Mouse (Mus musculus) heart, postnatal 4 days (tissue): ENCODE results near the gene Cct3. TPM values are rescaled to one million over a fixed set of nuclear protein-coding genes. Genes with fewer than 3 reads are reported as not detected.
"Not testable (repeated sequence)": the region's sequence is repeated elsewhere in the genome, so short reads cannot be mapped to it uniquely, and the experiment has no call there.

ENCODE experiments used
- DNase-seq: peaks from one replicate; pipeline ENCODE4 v3.0.0; 2021
- total RNA-seq, 2 experiments: library from RNA; stranded (reverse); gene quantifications; 2 replicates each; pipeline ENCODE4 v1.2.3; 2021

The Cct3 gene
- total RNA-seq, 2 experiments from 2014 or later, result 257 TPM

GRCm38 (mm10) chr3:88361612-88362313 lies 64.8 kb downstream of the Cct3 start:
- no peak for DNase-seq

GRCm38 (mm10) chr3:88363700-88364099 lies 66.8 kb downstream of the Cct3 start:
- DNase-seq, result no peak

- peak; percentile 84 for DNase-seq
These were observed 67.4 kb downstream of the Cct3 start, which contains the start of gene Paqr6 for GRCm38 (mm10) chr3:88364337-88364736. TSS of gene Paqr6 (plus strand) at chr3:88364584.

GRCm38 (mm10) chr3:88365705-88366361 lies 68.9 kb downstream of the Cct3 start:
- DNase-seq, result no peak

- not testable (repeated sequence) for DNase-seq
These were observed 70.0 kb downstream of the Cct3 start for GRCm38 (mm10) chr3:88366830-88367428.

- not testable (repeated sequence) for DNase-seq
These were observed 70.6 kb downstream of the Cct3 start for GRCm38 (mm10) chr3:88367517-88367916.

- DNase-seq, result peak; percentile 40
These were observed 71.6 kb downstream of the Cct3 start for GRCm38 (mm10) chr3:88368511-88368910.

Other genes starting within 250 kb of the Cct3 start
- gene Naxe, start 238.6 kb upstream of the Cct3 start, total RNA-seq, result 10 to 100 TPM; 77.4 to 80.8 TPM
- not detected for gene Ttc24, start 218.8 kb upstream of the Cct3 start, total RNA-seq
- gene Iqgap3, start 215.1 kb upstream of the Cct3 start, total RNA-seq, result 10 to 100 TPM; 49.2 to 56.5 TPM
- 100 to 1,000 TPM; 115 to 120 TPM for gene Mef2d, start 154.7 kb upstream of the Cct3 start, total RNA-seq
- gene Rhbg, start 42.4 kb upstream of the Cct3 start, total RNA-seq, result not detected
- not detected for gene Gm38392, start 9.9 kb upstream of the Cct3 start, total RNA-seq
- 1 to 10 TPM; 6.1 to 6.2 TPM for gene Tsacc, start 117 bp upstream of the Cct3 start, total RNA-seq
- 10 to 100 TPM; 74.8 to 84.6 TPM for gene Glmp, start 27.9 kb downstream of the Cct3 start, total RNA-seq
- gene Tmem79, start 39.0 kb downstream of the Cct3 start, total RNA-seq, result 1 to 10 TPM; 1.4 to 1.6 TPM
- 10 to 100 TPM; 53.2 to 61.3 TPM for gene Smg5, start 39.1 kb downstream of the Cct3 start, total RNA-seq
- under 1 TPM; 0.47 to 0.86 TPM for gene Paqr6, start 67.5 kb downstream of the Cct3 start, total RNA-seq
- gene Bglap3, start 75.6 kb downstream of the Cct3 start, total RNA-seq, result not detected
- not detected for gene Bglap2, start 81.6 kb downstream of the Cct3 start, total RNA-seq
- not detected for gene Bglap, start 87.3 kb downstream of the Cct3 start, total RNA-seq
- gene Pmf1, start 113.2 kb downstream of the Cct3 start, total RNA-seq, result 10 to 100 TPM; 87.5 to 88.0 TPM
- gene Slc25a44, start 128.0 kb downstream of the Cct3 start, total RNA-seq, result 10 to 100 TPM; 13.9 to 14.6 TPM
- 1 to 10 TPM; 1.5 to 1.7 TPM for gene Sema4a, start 164.1 kb downstream of the Cct3 start, total RNA-seq
- gene Lmna, start 212.8 kb downstream of the Cct3 start, total RNA-seq, result 100 to 1,000 TPM; 178 to 181 TPM
- 10 to 100 TPM; 11.7 TPM for gene Mex3a, start 235.3 kb downstream of the Cct3 start, total RNA-seq